Mouse (Mus musculus) lung, embryonic 16.5 days (tissue): ENCODE measurements at regions not wholly inside any gene's neighbourhood (a gene's known extent, or its start where the extent isn't known, plus 50 kb on each side); places are given as distances from the start of the nearest gene placed in this dataset.
A peak's percentile ranks its signal among the peaks of the same experiment; 100 is the strongest.

Experiments used
- ATAC-seq: fragments of 200-750 bp; cut with Nextera tagmentation; 2 replicates; pipeline ENCODE4 v1.8.0; 2017; ENCODE audit warnings: low read depth, mild to moderate bottlenecking, moderate library complexity
- H3K27ac ChIP-seq: fragments of 300-500 bp; sonication (generic); 2 replicates; pipeline ENCODE4 v1.5.1; 2014; ENCODE audit warnings: mild to moderate bottlenecking, control low read depth, low read length
- H3K27me3 ChIP-seq: fragments of 300-500 bp; sonication (generic); 2 replicates; pipeline ENCODE4 v1.6.1; 2014; ENCODE audit warnings: low read depth, low read length, mixed read lengths; ENCODE audit not compliant: control insufficient read depth, insufficient read depth
- H3K36me3 ChIP-seq: fragments of 300-500 bp; sonication (generic); 2 replicates; pipeline ENCODE4 v1.6.1; 2014; ENCODE audit warnings: low read length; ENCODE audit not compliant: control insufficient read depth, insufficient read depth
- H3K4me1 ChIP-seq: fragments of 300-500 bp; sonication (generic); replicated peaks from 2 replicates; pipeline ENCODE4 v1.6.1; 2014; ENCODE audit warnings: low read length, mixed read lengths; ENCODE audit not compliant: control insufficient read depth, insufficient read depth
- H3K4me2 ChIP-seq: fragments of 300-500 bp; sonication (generic); 2 replicates; pipeline ENCODE4 v1.6.1; 2014; ENCODE audit warnings: low read depth, low read length, control low read depth
- H3K4me3 ChIP-seq: fragments of 300-500 bp; sonication (generic); 2 replicates; pipeline ENCODE4 v1.5.1; 2014; ENCODE audit warnings: mild to moderate bottlenecking, low read length, control low read depth
- H3K9ac ChIP-seq: fragments of 300-500 bp; sonication (generic); 2 replicates; pipeline ENCODE4 v1.6.1; 2014; ENCODE audit warnings: low read length, control low read depth
- H3K9me3 ChIP-seq: fragments of 300-500 bp; sonication (generic); 2 replicates; pipeline ENCODE4 v1.6.1; 2016; ENCODE audit warnings: low read length; ENCODE audit not compliant: control insufficient read depth
- WGBS: fragments of 180-500 bp; shearing (Covaris S2); extraction: QIAGEN DNeasy Blood & Tissue Kit; methylation state at CpG from one replicate; pipeline ENCODE4 v1.1.7; 2014; 5-methylcytosine and 5-hydroxymethylcytosine counted together

DNA sequence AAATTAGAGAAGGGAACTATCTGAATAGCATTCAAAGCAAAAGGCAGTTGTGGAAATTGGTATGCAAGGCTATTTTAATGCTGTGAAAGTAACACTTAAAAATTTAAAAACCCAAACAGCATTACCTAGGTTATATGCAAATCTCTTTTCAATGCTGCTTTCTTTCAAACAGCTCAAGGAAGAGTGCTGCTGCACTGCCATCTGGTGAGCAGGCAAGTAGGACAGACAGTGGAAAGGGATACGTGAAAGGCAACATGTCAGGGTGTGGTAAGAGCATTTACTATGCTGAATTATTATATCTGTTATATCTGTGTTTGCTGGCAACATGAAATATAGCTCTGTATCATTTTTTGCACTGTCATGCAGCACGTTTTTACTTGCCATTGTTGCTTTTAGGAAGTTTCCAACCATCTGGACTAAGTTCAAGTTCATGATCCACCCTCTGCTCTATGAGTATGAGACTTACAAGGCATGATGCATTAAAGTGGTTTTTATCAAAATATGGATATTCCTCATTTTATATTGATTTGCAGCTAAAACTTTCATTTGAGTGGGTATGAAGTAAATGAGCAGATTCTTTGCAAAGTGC, 1223.0 kb downstream of the Dnajb9 start:
- no peaks in the 10 kb centered on the region for H3K36me3 ChIP-seq
- H3K4me1 ChIP-seq, result no peaks in the 10 kb centered on the region
- no peak overlapping the region for H3K27ac ChIP-seq
- WGBS, result 26% methylated on average over 2 of the region's 2 CpGs
- H3K4me3 ChIP-seq, result no peak overlapping the region
- no peak overlapping the region for H3K9ac ChIP-seq
- H3K27me3 ChIP-seq, result no peaks in the 10 kb centered on the region
- ATAC-seq, result no peak
- no peaks in the 10 kb centered on the region for H3K9me3 ChIP-seq
- H3K4me2 ChIP-seq, result no peak overlapping the region

DNA sequence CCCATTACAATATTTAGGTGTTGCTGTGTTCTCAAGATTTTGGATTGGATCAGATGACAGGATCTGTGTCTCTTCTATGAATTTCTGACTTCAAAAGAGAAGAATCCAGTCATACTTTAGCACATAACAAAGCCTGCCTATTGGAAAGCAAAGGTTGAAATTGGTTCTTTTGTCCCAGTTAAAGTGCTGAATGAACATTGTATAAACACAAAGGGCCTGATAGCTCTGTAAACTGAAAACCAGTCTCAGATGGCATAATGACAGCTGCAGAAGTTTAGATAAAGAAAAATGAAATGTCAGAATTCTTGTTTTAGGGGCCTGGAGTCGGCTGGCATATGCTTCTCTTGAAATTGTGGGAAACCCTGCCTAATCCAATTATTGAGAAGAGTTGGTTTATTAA, 1223.6 kb downstream of the Dnajb9 start:
- no peak overlapping the region for H3K27ac ChIP-seq
- 49% methylated on average over 1 of the region's 1 CpGs for WGBS
- no peak overlapping the region for H3K4me3 ChIP-seq
- ATAC-seq, result no peak
- H3K4me1 ChIP-seq, result no peaks in the 10 kb centered on the region
- H3K4me2 ChIP-seq, result no peak overlapping the region
- H3K27me3 ChIP-seq, result no peaks in the 10 kb centered on the region
- H3K9me3 ChIP-seq, result no peaks in the 10 kb centered on the region
- H3K9ac ChIP-seq, result no peak overlapping the region
- no peaks in the 10 kb centered on the region for H3K36me3 ChIP-seq

DNA sequence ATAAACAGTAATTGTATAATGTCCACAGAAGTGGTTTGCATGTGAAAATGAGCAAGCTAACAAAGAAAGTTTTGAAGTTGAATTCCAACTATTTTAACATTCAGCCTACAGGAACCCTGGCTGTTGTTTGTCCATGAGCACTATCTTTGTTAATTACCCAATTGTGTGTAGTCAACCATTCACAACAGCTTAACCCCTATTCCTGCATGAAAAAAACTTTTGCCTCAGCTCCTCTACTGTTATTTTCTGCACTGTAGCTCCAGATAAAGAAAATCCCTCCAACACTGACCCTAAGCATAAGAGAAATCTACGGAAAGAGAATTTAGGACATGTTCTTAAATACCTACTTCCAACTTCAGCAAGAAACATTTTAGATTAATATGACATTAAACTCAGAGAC, 1224.0 kb downstream of the Dnajb9 start:
- Histone ChIP-seq H3K9me3 (no peaks in the 10 kb centered on the region), H3K27ac (no peak overlapping the region), H3K27me3 (no peaks in the 10 kb centered on the region), H3K9ac (no peak overlapping the region), H3K4me2 (no peak overlapping the region), H3K36me3 (no peaks in the 10 kb centered on the region), H3K4me3 (no peak overlapping the region), H3K4me1 (no peaks in the 10 kb centered on the region)
- no peak for ATAC-seq
- 62% methylated on average over 1 of the region's 1 CpGs for WGBS

DNA sequence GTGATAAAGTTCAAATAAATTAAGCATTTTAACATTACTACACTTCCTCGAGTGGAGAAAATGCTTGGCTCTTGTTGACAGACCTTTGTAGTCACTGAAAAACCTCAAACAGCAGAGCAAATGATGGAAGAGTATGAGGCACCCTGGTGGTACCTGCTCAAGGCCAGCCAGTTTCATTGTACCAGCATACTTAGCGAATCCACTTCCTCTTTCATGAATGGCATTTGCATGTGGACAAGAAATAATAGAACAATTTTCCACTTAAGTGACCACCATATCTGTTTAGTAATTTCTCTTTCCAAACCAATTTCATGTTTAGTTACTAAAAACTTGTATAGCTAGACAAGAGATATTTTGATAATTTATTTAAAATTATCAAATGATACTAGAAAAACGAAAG, 1231.3 kb downstream of the Dnajb9 start:
- Histone ChIP-seq H3K9me3 (no peaks in the 10 kb centered on the region), H3K4me1 (no peaks in the 10 kb centered on the region), H3K4me2 (no peak overlapping the region), H3K36me3 (no peaks in the 10 kb centered on the region), H3K27ac (no peak overlapping the region), H3K4me3 (no peak overlapping the region), H3K27me3 (no peaks in the 10 kb centered on the region), H3K9ac (no peak overlapping the region)
- WGBS, result 68% methylated on average over 3 of the region's 3 CpGs
- no peak for ATAC-seq

DNA sequence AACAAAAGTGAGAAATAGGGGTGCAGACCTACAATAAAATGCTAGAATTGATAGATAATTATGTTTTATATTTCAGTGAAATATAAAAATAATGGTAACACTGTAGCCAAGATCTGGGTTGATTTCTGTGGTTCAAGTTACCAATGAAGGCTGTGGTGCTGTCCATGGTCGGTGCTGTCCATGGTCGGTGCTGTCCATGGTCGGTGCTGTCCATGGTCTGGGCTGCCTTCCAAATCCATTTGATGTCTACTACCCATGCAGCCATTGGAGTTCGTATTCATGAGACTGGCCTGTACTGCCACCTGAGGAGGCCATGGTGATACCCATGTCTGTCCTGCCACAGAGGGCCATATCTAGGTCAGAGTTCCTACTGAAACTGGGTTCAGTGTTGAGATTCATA, 1237.4 kb downstream of the Dnajb9 start:
- Histone ChIP-seq H3K9ac (no peak overlapping the region), H3K4me2 (no peak overlapping the region), H3K27me3 (no peaks in the 10 kb centered on the region), H3K27ac (no peak overlapping the region), H3K4me1 (no peaks in the 10 kb centered on the region), H3K4me3 (no peak overlapping the region), H3K9me3 (no peaks in the 10 kb centered on the region), H3K36me3 (no peaks in the 10 kb centered on the region)
- 0 out of 2 replicates have a peak, but pooled peaks have one; percentile 36 for ATAC-seq
- 56% methylated on average over 4 of the region's 4 CpGs for WGBS

DNA sequence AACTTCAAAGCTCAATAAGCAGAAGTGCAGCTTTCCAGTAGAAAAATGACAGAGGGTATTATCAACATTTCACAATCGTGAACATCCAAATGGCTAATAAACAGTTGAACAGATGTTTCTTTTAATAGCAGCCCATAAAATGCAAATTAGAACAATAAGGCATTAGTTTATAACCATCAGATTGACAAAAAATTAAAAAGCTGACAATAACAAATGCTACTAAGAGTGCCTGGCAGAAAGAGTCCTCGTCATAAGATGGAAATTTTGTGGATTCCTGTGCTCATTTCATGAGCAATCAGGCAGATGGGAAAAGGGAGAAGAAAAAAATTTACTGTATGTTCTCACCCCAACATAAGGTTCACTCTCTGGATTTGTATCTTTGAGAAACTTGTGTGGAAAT, 1248.6 kb downstream of the Dnajb9 start:
- no peak for ATAC-seq
- Histone ChIP-seq H3K27ac (no peak overlapping the region), H3K27me3 (no peaks in the 10 kb centered on the region), H3K36me3 (no peaks in the 10 kb centered on the region), H3K4me2 (no peak overlapping the region), H3K4me1 (no peaks in the 10 kb centered on the region), H3K9ac (no peak overlapping the region), H3K4me3 (no peak overlapping the region), H3K9me3 (peaks cover 2% of the 10 kb centered on the region; the same call in 1 of the 2 replicates)
- 40% methylated on average over 2 of the region's 2 CpGs for WGBS

DNA sequence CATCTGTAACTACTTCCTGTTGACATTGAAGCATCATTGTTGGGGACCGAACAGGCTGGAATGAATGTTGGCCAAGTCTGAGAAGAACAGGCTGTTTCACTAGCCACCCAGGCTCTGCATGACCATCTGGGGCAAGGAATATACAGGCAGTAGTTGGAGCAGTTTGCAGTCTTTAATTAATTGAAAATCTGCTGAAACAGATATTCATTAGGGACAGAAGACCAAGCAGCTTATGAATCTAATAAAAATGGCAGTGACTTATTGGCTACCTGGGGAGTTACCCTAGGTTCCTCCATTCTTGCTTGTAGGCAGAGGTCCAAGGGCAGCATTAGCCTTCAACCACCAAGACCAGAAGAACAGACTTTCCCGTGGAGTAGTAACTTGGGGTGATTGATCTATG, 1262.2 kb downstream of the Dnajb9 start:
- H3K36me3 ChIP-seq, result no peaks in the 10 kb centered on the region
- H3K4me3 ChIP-seq, result no peak overlapping the region
- ATAC-seq, result no peak
- H3K4me2 ChIP-seq, result no peak overlapping the region
- H3K9ac ChIP-seq, result no peak overlapping the region
- H3K9me3 ChIP-seq, result no peaks in the 10 kb centered on the region
- no peaks in the 10 kb centered on the region for H3K27me3 ChIP-seq
- WGBS, result 77% methylated on average over 2 of the region's 2 CpGs
- H3K27ac ChIP-seq, result no peak overlapping the region
- no peaks in the 10 kb centered on the region for H3K4me1 ChIP-seq

DNA sequence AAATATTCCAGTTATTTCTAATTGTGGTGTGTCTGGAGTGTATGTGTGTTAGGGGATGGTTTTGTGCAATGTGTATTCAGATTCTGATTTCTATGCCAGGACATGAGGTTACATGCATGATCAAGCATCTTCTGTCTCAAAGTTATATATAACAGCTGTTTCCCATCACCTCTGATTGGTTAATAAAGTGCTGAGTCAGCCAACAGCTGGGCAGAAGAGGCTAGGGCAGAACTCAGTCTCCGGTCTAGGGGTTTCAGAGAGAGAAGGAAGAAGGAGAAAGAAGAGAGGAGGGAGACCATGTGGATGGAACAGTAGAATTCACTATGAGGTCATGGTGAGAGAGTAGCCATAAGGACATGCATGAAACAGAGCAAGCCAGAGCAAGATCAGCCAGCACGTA, 1295.8 kb downstream of the Dnajb9 start:
- Histone ChIP-seq H3K27me3 (no peaks in the 10 kb centered on the region), H3K9me3 (no peaks in the 10 kb centered on the region), H3K4me1 (no peaks in the 10 kb centered on the region), H3K27ac (no peak overlapping the region), H3K4me3 (no peak overlapping the region), H3K4me2 (no peak overlapping the region), H3K9ac (no peak overlapping the region), H3K36me3 (no peaks in the 10 kb centered on the region)
- 70% methylated on average over 2 of the region's 2 CpGs for WGBS
- no peak for ATAC-seq
